Mouse (Mus musculus): ENCODE measurements at regions not wholly inside any gene's neighbourhood (a gene's known extent, or its start where the extent isn't known, plus 50 kb on each side); places are given as distances from the start of the nearest gene placed in this dataset.

DNA sequence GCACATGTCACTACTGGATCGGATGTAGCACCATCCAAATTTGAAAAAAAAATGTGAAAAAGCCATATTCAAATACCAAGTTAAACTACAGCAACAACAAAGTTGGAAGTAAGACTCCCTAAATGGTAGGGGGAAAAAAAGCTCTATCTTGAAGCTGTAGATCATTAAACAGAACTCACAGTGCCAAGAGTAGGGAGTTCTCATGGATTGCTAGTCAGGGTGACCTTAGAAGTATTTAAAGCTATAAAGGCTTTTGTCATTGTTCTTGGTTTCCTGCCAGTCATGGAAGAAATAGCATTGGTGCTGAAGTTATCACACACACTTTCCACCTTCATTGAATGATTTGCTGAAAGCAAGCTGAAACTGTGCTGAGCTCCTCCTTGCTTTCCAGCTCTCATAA is 1122.1 kb downstream of the Adgrl3 start:
- no peak for DNase-seq (ENCODE audit: low read depth, low spot score)
